Mouse (Mus musculus) adipocyte (in vitro differentiated cells): Measurements from ENCODE around the gene Rpl37a.

Source experiments
- DNase-seq: peaks from one replicate; pipeline ENCODE4 v3.0.0-alpha.2; 2016; ENCODE audit warnings: low spot score

Rpl37a gene

DNA sequence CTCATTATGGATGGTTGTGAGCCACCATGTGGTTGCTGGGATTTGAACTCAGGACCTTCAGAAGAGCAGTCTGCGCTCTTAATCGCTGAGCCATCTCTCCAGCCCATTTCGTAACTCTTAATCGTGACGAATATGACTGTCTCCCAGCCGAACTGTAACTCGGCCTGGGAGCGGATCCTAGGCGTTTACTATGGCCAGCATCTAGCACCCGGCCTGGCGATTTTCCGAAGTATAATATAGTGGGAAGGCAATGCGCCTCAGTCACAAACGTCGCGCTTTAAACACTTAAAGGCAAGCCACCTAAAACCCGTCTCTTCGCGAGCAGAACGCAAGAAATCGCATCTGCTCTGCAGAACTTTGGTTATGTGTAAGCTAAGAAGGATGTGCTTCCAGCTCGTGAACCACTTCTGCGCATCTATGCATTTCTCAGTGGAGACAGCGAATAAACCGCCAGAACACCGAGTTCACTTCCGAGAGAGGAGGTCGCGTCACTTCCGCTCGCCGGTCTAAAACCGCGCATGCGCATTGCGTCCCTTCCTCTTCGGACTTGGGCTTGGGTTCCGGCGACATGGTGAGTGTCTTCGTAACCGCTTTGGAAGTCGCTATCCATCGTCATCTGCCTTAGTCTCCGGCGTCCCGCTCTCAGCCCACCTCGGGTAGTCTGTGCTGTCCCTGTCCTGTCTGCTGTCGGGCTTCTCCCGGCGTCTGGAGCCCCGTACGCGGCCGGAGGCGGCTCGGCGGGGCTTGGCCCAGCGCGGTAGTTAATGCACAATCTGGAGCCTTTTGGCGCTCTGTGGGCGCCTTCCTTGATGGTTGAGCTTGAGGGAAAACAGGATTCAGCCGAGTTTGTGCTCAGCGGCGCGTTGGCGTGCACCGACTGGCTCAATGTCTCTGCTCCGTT lies at the start of gene Rpl37a:
Rpl37a (plus strand) TSS at position 538 of the 901 bp plus-strand sequence.
- DNase-seq = peak; percentile 98

DNA sequence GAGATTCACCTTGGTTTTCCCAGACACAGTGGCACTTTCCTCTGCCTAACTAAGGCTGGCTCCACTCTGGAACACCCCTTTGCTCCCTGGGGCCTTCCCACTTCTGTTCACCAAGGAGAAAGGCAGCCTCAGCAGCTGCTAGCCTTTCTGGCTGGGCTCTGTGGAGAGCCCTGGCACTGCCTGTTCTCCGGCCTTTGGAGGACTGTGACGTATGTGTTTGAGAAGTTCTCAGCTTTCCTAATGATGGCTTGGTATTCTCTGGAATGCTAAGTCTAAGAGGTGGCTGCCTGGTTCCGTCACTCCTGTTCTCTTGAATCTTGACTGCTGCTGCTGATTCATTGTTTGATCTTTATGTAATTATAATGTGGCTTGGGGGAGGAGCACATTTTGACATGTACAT lies 38.0 kb upstream of the Rpl37a start:
- DNase-seq = no peak

DNA sequence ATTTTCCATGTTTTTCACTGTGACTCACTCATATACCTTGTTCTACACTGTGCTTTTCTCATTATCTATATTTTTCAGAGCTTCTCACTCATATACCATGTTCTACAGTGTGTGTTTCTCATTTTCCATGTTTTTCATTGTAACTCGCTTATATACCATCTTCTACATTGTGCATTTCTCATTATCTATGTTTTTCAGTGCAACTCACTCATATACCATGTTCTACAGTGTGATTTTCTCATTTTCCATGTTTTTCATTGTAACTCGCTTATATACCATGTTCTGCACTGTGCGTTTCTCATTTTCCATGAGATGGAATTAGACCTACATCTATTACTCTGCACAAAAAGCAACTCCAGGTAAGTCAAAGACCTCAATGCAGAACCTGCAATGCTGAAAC lies 14.8 kb upstream of the Rpl37a start:
- DNase-seq = peak; percentile 39

DNA sequence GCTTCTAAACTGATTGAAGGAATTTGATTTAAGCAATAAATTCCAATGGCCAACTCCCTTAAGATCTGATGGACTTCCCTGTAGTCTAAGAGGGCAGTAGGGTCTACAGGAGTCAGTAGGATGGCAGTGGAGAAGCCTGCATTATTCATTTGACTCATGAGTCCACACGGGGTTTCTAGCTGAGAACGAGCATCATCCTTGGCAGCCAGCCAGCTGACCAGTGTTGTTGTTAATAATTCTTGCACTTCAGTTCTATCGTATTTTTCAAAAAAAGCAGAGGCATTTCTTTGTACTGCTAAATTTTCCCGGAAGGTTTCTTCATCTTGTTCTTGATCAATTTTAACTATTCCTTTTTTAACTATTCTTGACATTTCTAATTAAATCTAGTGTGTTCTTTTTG lies 12.4 kb upstream of the Rpl37a start:
- DNase-seq = no peak

GRCm38 (mm10) chr1:72700479-72700878 lies 10.6 kb upstream of the Rpl37a start, which contains the start of gene Ankar:
Gene Ankar (minus strand): TSS chr1:72700579.
- DNase-seq = no peak

- no peak for DNase-seq
Measured at GRCm38 (mm10) chr1:72707525-72707924, 3.6 kb upstream of the Rpl37a start.

DNA sequence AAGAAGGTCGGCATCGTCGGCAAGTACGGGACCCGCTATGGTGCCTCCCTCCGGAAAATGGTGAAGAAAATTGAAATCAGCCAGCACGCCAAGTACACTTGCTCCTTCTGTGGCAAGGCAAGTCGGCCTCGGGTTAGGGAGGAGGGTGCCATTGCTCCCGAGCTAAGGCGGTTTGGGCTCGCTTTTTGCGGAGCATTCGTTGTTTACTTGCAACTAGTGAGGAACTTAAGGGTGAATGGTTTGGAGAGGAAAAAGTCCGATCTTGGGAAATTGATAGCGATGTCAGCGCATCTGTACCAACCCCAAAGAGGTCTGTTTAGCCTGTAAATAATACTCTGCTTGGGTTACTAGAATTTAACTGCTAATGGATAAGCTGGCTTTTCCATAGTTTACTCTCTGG lies 594 bp downstream of the Rpl37a start:
- DNase-seq = peak; percentile 60

DNA sequence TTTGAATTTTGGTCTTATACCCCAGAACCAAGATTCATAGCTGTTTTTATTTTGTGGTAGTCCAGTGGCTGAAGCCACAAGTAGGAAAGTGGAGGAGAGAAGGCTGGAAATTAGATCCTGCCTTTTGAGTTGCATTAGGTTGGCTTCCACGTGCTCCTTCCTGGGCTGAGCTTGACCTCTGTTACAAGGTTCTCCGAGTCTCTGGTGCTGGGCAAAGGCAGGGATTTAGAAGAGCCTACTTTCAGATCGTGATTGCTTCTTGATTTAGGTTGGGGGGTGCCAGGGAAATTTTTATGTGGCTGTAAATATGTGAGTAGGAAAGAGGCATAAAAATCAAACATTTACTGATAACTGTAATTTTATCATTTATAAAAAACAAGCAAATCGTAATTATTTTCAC lies 3.5 kb downstream of the Rpl37a start:
- DNase-seq = no peak

DNA sequence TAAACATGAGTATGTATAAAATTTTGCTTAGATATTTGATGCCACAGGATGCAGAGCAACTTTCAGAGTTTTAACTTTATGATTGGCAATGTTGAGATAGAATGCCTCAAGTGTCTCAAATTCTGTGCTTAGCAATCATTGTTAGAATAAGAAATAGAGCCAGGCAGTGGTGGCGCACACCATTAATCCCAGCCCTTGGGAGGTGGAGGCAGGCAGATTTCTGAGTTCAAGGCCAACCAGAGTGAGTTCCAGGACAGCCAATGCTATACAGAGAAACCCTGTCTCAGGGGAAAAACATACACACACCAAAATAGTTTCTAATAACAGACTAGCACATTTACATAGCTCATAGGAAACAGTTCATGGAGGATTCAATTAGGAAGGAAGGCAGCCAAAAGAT lies 4.0 kb downstream of the Rpl37a start:
- peak; percentile 5 for DNase-seq

- DNase-seq = no peak
Measured at GRCm38 (mm10) chr1:72715593-72716361, 4.7 kb downstream of the Rpl37a start.

DNA sequence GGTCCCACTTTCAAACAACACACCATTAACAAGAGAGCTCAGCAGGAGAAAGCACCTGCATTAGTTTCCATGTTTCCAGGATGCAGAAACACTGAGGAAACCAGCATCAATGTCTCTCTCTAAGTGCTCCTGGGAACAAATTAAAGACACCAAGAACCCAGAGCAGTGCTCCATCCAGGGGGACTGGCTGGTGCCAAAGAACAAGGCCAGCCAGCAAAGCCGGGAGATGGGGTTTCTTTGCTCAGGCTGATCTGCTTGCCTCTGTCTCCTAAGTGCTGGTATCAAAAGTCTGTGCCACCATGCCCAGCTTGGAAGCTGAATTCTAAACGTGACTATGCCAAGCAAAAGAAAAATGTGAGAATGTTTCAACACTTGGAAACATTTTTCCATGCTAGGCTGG lies 5.3 kb downstream of the Rpl37a start:
- no peak for DNase-seq

- DNase-seq = peak; percentile 82
Measured at GRCm38 (mm10) chr1:72716926-72717325, 5.8 kb downstream of the Rpl37a start.

GRCm38 (mm10) chr1:72717540-72717939 lies 6.5 kb downstream of the Rpl37a start:
- no peak for DNase-seq

GRCm38 (mm10) chr1:72718846-72719245 lies 7.8 kb downstream of the Rpl37a start:
- DNase-seq = peak; percentile 75

DNA sequence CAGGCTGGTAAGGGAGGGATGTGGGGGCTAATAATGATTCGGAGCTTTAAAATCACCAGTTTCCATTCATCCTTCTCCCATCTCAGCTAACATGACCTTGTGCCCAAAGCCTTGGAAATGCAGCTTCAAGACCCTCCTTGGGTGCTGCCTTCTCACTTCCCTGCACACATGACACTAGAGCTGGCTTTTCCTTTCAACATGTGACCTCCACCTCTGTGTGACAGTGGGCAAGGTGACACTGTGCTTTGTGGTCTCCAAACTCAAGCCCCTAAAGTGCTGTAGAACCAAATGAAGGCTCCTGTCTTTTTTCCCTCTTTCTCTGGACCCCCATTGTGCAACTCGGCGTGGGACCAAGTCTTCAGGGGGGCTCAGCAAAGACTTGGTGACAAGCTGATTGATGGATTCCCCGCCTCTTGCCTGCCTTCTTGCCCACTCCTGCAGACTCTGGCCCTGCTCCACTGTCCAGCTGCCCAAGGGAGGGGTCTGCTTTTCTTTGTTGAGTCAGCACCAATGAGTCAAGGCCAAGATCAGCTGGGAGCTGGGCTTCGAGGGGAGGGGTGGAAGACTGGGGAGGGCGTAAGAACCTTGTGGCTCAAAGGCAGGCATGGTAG lies 9.1 kb downstream of the Rpl37a start:
- DNase-seq = no peak

DNA sequence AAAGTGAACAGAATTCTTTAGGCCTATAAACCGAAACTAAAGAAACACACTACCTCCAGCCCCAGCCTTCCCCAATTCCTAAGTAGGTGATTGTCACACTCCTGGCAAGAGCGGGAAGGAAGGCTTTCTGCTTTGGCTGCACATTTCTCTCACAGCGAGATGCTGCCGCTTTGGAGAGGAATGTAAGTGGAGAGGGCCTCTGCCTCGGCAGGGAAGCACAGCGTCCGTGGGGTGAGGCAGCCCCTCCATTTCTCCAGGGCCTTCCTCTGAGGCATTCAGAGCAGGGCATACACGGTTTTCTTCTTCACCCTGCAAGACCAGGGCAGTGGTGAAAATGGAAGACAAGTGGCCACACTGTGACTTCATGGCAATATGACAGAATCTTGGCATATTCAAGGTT lies 11.6 kb downstream of the Rpl37a start:
- no peak for DNase-seq

DNA sequence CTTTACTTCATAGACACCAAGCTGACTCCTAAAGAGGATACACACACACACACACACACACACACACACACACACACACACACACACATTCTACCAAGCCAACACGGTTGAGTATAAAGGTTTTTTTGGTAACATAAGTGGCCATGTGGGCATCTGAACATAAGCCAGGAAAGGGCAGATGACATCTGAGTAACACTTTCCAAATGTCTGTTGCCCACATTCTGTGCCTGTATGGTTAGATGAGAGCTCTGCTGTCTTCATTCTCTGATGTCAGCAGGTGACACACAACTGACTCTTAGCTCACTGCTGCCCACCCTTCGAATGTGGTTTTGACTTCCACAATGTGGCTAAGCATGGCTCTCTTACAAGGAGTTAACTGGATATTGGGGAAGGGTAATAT lies 13.3 kb downstream of the Rpl37a start:
- DNase-seq = no peak

- DNase-seq = no peak
Measured at GRCm38 (mm10) chr1:72725941-72726340, 14.9 kb downstream of the Rpl37a start.

DNA sequence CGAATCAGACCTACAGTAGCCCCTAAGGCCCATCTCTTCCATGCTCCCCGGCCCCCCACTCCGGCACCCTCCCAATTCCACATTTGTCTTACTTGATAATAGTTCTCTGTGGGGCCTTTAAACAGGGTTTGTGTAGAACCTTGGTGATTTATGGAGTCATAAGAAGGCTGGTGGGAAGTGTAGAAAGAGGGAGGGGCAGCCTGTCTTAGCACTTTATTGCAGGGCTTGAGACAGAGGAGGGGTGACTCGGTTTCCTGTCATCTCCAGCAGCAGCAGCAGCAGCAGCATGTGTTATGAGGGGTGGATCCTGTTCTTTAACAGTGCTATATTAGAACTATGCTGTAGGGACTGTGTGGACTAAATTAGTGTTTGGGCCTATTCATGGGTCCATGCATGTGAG lies 17.7 kb downstream of the Rpl37a start:
- no peak for DNase-seq

- DNase-seq = no peak
Measured at GRCm38 (mm10) chr1:72730126-72730525, 19.0 kb downstream of the Rpl37a start.

DNA sequence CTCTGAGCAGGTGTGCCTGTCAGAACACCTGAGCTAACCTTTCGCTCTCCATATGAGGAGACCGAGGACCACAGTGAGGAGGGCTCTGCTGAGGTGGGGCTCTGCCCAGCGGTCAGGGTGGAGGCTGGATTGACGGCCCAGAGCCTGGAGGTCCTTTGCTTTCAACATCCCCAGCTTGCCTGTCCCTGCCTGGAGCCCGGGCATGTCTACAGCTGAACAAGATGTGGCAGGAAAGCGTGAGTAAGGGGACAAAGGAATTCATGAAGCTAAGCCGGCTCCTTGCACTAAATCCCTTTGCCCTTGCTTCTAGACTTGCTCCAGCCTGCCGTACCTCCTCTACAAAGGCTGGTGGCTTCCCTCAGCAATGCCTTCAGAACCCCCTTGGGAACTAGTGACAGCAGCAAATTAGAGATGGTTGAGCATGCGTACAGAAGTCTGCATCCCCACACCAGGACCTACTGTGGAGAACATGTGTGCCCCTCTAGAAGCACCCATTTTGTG lies 22.2 kb downstream of the Rpl37a start:
- no peak for DNase-seq

GRCm38 (mm10) chr1:72736397-72737125 lies 25.5 kb downstream of the Rpl37a start:
- DNase-seq = no peak
